Mouse (Mus musculus): Measurements from ENCODE around the gene Etv6. TPM values are rescaled to one million over a fixed set of nuclear protein-coding genes. Genes with fewer than 3 reads are reported as not detected.

Etv6 gene
- total RNA-seq (2023), result 74.7 and 86.0 TPM in 2 replicates

DNA sequence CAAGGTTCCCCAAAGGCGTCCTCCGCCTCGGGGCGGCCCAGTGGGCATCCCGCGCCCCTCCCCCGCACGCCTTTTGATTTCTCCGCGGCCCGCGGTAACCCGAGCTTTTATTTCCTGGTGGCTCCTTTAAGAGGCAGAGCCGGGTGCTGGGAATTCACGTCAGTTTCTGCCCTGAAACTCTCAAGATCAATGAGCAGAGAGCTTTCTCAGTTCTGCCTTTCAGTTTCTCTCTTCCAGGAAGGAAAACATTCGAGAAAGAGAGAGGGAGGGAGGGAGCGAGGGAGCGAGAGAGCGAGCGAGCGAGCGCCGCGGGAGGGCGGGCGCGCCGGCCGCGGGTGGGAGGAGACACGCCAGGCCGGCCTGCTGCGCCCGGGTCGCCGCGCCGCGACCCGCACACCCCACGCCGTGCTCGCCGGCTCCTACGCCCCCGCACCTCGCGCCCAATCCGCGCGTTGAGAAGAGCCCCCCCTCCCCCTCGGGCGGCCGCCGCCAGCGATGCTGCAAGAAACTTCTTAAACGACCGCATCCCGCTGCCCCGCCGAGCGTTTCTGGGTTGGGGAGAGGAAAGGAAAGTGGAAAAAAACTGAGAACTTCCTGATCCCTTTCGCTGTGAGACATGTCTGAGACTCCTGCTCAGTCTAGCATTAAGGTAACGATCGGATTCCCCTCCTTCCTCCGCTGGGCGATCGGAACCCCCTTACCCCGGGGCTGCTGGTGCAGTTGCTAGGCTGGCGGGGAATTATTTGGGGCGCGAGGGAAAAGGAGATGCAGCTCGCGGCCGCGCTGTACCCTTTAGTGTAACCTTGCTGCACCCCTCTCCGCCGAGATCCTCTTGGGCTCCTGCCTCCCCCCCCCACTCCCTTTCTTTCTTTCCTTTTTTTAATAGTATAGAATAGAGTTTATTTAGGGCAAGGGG lies at the start of gene Etv6:
Etv6 (plus strand) TSS at position 211 of the 916 bp plus-strand sequence.

Other genes with a start within 250 kb of the Etv6 start
- not detected in 2 replicates for gene Kap, start 181.9 kb upstream of the Etv6 start, total RNA-seq (2023)

Data from neutrophil, adult 65 days (primary cell).